Mouse (Mus musculus) G1E (cell line): Measurements from ENCODE around the gene Rab3c. TPM values are rescaled to one million over a fixed set of nuclear protein-coding genes. Genes with fewer than 3 reads are reported as not detected.

Experiments used
- ATAC-seq: 2 replicates; pipeline ENCODE4 v1.8.0; 2016; ENCODE audit warnings: mild to moderate bottlenecking; ENCODE audit not compliant: insufficient number of reproducible peaks, poor library complexity, low FRiP score, severe bottlenecking; ENCODE audit errors: extremely low read depth
- DNase-seq: peaks from one replicate; pipeline ENCODE4 v3.0.0; 2012; ENCODE audit warnings: low spot score
- H3K27me3 ChIP-seq: 2 replicates; pipeline ENCODE4 v1.6.1; 2012; ENCODE audit warnings: mild to moderate bottlenecking, low read length, inconsistent platforms; ENCODE audit not compliant: insufficient read depth
- H3K36me3 ChIP-seq: replicated peaks from 2 replicates; pipeline ENCODE3; 2012; ENCODE audit warnings: mild to moderate bottlenecking, inconsistent platforms
- H3K4me1 ChIP-seq: 2 replicates; pipeline ENCODE4 v1.6.1; 2012; ENCODE audit warnings: low read depth, low read length, inconsistent platforms, mixed read lengths; ENCODE audit not compliant: insufficient read depth
- H3K4me3 ChIP-seq: 2 replicates; pipeline ENCODE4 v1.5.1; 2012; ENCODE audit warnings: low read depth, mild to moderate bottlenecking, inconsistent platforms, low read length, moderate library complexity, mixed read lengths
- H3K9me3 ChIP-seq: replicated peaks from 2 replicates; pipeline ENCODE4 v1.6.1; 2012; ENCODE audit warnings: inconsistent platforms
- CTCF ChIP-seq: IDR thresholded peaks from 2 replicates; pipeline ENCODE4 v1.5.1; 2012; ENCODE audit warnings: low read depth, low read length, inconsistent platforms, mixed read lengths
- GATA1 ChIP-seq: IDR thresholded peaks from 2 replicates; pipeline ENCODE4 v1.6.1; 2012; ENCODE audit warnings: borderline replicate concordance, low read length, inconsistent platforms, mixed read lengths
- GATA2 ChIP-seq: IDR thresholded peaks from 2 replicates; pipeline ENCODE4 v1.6.1; 2012; ENCODE audit warnings: low read depth, low read length, inconsistent platforms, borderline replicate concordance
- POLR2AphosphoS5 ChIP-seq: IDR thresholded peaks from 2 replicates; pipeline ENCODE4 v1.6.1; 2012; ENCODE audit warnings: low read depth, low read length, inconsistent platforms; ENCODE audit not compliant: insufficient replicate concordance
- TAL1 ChIP-seq: conservative IDR thresholded peaks from 2 replicates; pipeline ENCODE4 v1.6.1; 2012; ENCODE audit warnings: low read depth, low read length, inconsistent platforms, mixed read lengths
- polyA plus RNA-seq: library from polyadenylated mRNA; stranded (reverse); fragments of >175 nt; gene quantifications from 2 replicates; pipeline ENCODE4 v1.2.3, GENCODE M21; 2012
- total RNA-seq, 2 experiments: library from RNA; stranded (forward) in 1 of 2; stranded (reverse) in 1 of 2; fragments of 200-1000 nt in 1 of 2; fragments of >200 nt in 1 of 2; fragmentation: Nextera tagmentation in 1 of 2; gene quantifications; 2 replicates each; pipeline ENCODE4 v1.2.3; 2014 to 2017

The Rab3c gene
- total and polyA plus RNA-seq, 3 experiments, result 0.27 TPM; not detected in 2

GRCm38 (mm10) chr13:110211526-110212075 lies 69.2 kb downstream of the Rab3c start:
- Histone ChIP-seq H3K9me3 (no peaks in the 10 kb centered on the region), H3K36me3 (no peaks in the 10 kb centered on the region), H3K4me1 (no peaks in the 10 kb centered on the region), H3K27me3 (no peaks in the 10 kb centered on the region), H3K4me3 (no peak overlapping the region)
- TF ChIP-seq POLR2AphosphoS5 (no peak), GATA2 (no peak), GATA1 (no peak), CTCF (no peak), TAL1 (no peak)
- no peak for ATAC-seq
- no peak for DNase-seq

GRCm38 (mm10) chr13:110198906-110199305 lies 81.9 kb downstream of the Rab3c start:
- no peaks in the 10 kb centered on the region for H3K9me3 ChIP-seq
- H3K4me1 ChIP-seq, result no peaks in the 10 kb centered on the region
- DNase-seq (no peak), ATAC-seq (no peak)
- no peaks in the 10 kb centered on the region for H3K27me3 ChIP-seq
- TF ChIP-seq GATA1 (no peak), CTCF (no peak)
- H3K36me3 ChIP-seq, result no peaks in the 10 kb centered on the region
- H3K4me3 ChIP-seq, result no peak overlapping the region

- H3K4me3 ChIP-seq, result no peak overlapping the region
- DNase-seq (no peak), ATAC-seq (no peak)
- no peaks in the 10 kb centered on the region for H3K9me3 ChIP-seq
- no peaks in the 10 kb centered on the region for H3K4me1 ChIP-seq
- H3K27me3 ChIP-seq, result no peaks in the 10 kb centered on the region
- TF ChIP-seq GATA1 (no peak), CTCF (no peak), GATA2 (no peak), POLR2AphosphoS5 (no peak), TAL1 (no peak)
- H3K36me3 ChIP-seq, result no peaks in the 10 kb centered on the region
Observed at GRCm38 (mm10) chr13:110190039-110190438, 90.8 kb downstream of the Rab3c start.

- Histone ChIP-seq H3K27me3 (no peaks in the 10 kb centered on the region), H3K9me3 (no peaks in the 10 kb centered on the region), H3K4me1 (no peaks in the 10 kb centered on the region), H3K4me3 (no peak overlapping the region), H3K36me3 (no peaks in the 10 kb centered on the region)
- TF ChIP-seq TAL1 (no peak), POLR2AphosphoS5 (no peak), GATA1 (no peak), GATA2 (no peak)
- ATAC-seq (no peak), DNase-seq (no peak)
Observed at GRCm38 (mm10) chr13:110184963-110185685, 95.7 kb downstream of the Rab3c start.

- no peak for TF ChIP-seq TAL1
- TF ChIP-seq CTCF, result no peak
- TF ChIP-seq GATA2, result no peak
- TF ChIP-seq GATA1, result no peak
- TF ChIP-seq POLR2AphosphoS5, result no peak
- Histone ChIP-seq H3K27me3 (no peaks in the 10 kb centered on the region), H3K9me3 (no peaks in the 10 kb centered on the region), H3K4me1 (no peaks in the 10 kb centered on the region), H3K4me3 (no peak overlapping the region), H3K36me3 (no peaks in the 10 kb centered on the region)
- DNase-seq (no peak), ATAC-seq (no peak)
Observed at GRCm38 (mm10) chr13:110175651-110176050, 105.1 kb downstream of the Rab3c start.

GRCm38 (mm10) chr13:110169669-110170068 lies 111.1 kb downstream of the Rab3c start:
- H3K4me3 ChIP-seq, result no peak overlapping the region
- H3K27me3 ChIP-seq, result no peaks in the 10 kb centered on the region
- DNase-seq, result no peak
- no peaks in the 10 kb centered on the region for H3K4me1 ChIP-seq
- TF ChIP-seq TAL1 (no peak), GATA1 (no peak), CTCF (no peak), GATA2 (no peak), POLR2AphosphoS5 (no peak)
- no peak for ATAC-seq
- no peaks in the 10 kb centered on the region for H3K36me3 ChIP-seq
- H3K9me3 ChIP-seq, result no peaks in the 10 kb centered on the region
